Mouse (Mus musculus): Measurements from ENCODE around the gene Usp48.

The Usp48 gene

DNA sequence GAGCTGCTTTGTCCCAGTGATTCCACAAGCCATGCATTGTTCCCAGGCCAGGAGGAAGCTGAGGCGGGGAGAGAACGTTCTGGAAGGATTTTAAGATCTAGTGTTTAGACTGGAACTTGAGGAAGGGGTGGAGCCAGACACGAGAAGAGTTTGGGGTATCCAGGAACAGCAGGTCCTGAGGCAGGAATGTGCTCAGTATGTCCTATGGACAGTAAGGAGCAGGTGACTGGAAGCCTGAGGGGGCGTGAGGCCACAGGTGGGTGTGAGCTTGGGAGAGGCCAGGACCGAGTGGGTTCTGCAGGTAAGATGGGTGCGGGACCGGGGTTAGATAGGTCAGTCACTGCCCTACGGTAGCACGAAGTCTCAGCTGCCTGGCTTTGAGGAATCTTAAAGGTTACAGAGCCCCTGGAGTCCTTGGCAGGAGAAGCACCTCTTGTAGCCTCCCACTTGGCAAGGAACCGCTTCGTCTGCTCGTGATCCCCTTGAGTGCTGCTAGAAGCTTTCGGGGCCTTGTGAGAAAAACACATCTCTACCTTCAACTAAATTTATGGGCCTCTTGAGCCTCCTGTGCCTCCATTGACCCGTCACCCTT lies 93.8 kb downstream of the Usp48 start:
- no peak for DNase-seq (ENCODE audit: low spot score)

GRCm38 (mm10) chr4:137692107-137692902 lies 98.8 kb downstream of the Usp48 start:
- no peak for DNase-seq (ENCODE audit: low spot score)

- no peak for DNase-seq (ENCODE audit: low spot score)
These were observed 101.7 kb downstream of the Usp48 start for GRCm38 (mm10) chr4:137695300-137695699.

DNA sequence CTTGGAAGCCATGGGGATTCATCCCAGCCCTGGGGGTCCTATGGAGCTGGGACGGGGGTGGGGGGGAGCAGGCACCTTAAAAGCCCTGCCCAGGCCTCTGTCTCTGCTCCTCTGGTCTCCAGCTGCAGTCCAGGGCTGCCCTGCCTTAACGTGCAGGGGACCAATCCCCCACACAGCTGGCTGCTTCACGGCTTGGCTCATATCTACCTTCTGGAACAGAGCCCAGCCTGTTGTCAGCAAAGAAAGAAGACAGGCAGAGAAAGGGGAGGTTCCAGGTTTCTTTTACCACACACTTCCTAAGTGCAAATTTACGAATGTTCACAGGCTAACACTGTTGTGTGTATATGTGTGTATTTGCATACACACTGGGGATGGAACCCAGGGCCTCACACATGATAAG lies 102.3 kb downstream of the Usp48 start:
- DNase-seq (ENCODE audit: low spot score), result no peak

DNA sequence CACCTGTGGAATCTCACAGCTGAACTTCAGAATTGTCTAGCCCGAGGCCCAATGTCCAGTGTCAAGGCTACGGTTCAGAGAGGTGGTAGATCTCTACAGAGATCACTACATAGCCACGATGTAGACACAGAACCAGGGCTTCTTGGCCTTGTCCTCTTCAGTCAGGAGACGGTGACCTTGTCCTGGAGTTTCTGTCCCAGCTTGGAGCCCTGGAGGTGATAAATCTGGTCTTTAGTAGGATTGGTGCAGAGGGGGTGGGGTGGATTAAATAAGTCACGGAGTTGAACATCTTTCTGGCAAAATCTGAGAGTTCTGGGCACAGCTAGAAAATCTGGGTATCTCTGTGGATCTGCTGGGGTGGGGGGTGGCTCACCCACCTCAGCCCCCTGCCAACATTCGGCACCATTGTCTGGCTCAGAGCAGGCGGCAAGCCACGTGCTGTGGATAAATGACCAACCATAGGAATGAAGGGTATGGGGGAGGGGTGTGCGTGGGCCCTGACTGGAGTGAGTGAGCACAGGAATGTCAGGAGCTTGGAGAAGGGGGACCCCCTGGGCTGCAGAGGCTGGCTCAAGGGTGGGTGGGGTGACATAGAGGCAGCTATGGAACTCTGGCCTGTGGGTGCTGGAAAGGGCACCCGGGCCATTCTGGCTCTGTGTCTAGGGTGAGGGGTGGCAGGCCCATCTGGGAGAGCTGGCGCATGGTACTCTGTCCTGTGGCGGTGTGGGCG lies 103.8 kb downstream of the Usp48 start:
- no peak for DNase-seq (ENCODE audit: low spot score)

- no peak for DNase-seq (ENCODE audit: low spot score)
These were observed 104.8 kb downstream of the Usp48 start for GRCm38 (mm10) chr4:137698076-137698985.

GRCm38 (mm10) chr4:137699264-137700211 lies 106.0 kb downstream of the Usp48 start:
- no peak for DNase-seq (ENCODE audit: low spot score)

DNA sequence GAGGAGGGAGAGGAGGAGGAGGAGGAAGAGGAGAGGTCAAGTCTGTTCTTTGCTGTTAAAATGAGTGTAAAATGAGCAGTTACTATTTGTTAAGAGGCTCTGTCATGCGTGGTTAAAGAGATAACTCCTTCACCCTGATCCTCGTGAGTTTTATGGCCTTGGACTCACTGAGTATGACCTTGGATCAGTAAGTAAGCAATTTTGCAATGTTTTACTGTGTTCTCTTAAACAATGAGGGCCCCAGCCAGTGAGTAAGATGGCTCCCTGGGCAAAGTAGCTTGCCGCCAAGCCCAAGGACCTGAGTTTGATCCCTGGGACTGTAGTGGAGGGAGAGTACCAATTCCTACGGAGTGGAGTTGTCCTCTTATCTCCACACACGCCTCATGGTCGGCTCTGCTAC lies 107.4 kb downstream of the Usp48 start:
- no peak for DNase-seq (ENCODE audit: low spot score)

GRCm38 (mm10) chr4:137703077-137703476 lies 109.5 kb downstream of the Usp48 start:
- no peak for DNase-seq (ENCODE audit: low spot score)

- DNase-seq (ENCODE audit: low spot score), result no peak
These were observed 111.0 kb downstream of the Usp48 start for GRCm38 (mm10) chr4:137704561-137704960.

GRCm38 (mm10) chr4:137705379-137705778 lies 111.8 kb downstream of the Usp48 start:
- no peak for DNase-seq (ENCODE audit: low spot score)

- no peak for DNase-seq (ENCODE audit: low spot score)
These were observed 113.0 kb downstream of the Usp48 start for GRCm38 (mm10) chr4:137706510-137706909.

GRCm38 (mm10) chr4:137707216-137707990 lies 113.8 kb downstream of the Usp48 start:
- peak; percentile 91 for DNase-seq (ENCODE audit: low spot score)
